Mouse (Mus musculus) frontal cortex, postnatal 10 days (tissue): ENCODE measurements around the gene Aloxe3.
A peak's percentile ranks its signal among the peaks of the same experiment; 100 is the strongest.
"Not testable (repeated sequence)": the region's sequence is repeated elsewhere in the genome, so short reads cannot be mapped to it uniquely, and the experiment has no call there.

Experiments used
- DNase-seq, 2 experiments: peaks; one replicate each; pipeline ENCODE4 v3.0.0; 2022; ENCODE audit warnings: low spot score in 2 of 2, mixed read lengths in 1 of 2

Gene Aloxe3

DNA sequence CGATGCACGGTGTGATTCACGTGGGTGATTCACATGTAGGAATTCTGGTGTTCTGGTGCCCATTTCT, at the start of gene Aloxe3:
Gene Aloxe3, plus strand, starts transcription at position 45 of the 67 bp plus-strand sequence.
- no peak for DNase-seq

GRCm38 (mm10) chr11:69076572-69076971, 49.1 kb upstream of the Aloxe3 start:
- no peak for DNase-seq

DNA sequence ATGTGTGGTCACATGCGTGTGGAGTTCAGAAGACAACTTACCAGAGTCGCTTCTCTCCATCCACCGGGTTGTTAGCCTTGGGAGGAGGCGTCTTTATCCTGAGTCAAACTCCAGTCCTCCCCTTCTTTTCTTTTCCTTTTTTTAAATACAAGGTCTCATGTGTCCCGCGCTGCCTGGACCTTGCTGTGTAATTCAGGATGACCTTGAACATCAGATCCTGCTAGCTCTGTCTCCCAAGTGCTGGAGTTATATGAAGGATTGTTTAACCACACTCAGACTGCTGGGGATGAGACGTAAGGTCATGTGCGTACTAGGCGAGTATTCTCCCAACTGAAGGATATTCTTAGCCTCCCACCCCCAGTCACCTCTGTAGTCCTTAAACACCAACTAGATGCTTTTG, 48.4 kb upstream of the Aloxe3 start:
- no peak for DNase-seq

GRCm38 (mm10) chr11:69078041-69078440, 47.7 kb upstream of the Aloxe3 start:
- DNase-seq, result no peak

GRCm38 (mm10) chr11:69078805-69079438, 46.8 kb upstream of the Aloxe3 start:
- DNase-seq, result no peak

DNA sequence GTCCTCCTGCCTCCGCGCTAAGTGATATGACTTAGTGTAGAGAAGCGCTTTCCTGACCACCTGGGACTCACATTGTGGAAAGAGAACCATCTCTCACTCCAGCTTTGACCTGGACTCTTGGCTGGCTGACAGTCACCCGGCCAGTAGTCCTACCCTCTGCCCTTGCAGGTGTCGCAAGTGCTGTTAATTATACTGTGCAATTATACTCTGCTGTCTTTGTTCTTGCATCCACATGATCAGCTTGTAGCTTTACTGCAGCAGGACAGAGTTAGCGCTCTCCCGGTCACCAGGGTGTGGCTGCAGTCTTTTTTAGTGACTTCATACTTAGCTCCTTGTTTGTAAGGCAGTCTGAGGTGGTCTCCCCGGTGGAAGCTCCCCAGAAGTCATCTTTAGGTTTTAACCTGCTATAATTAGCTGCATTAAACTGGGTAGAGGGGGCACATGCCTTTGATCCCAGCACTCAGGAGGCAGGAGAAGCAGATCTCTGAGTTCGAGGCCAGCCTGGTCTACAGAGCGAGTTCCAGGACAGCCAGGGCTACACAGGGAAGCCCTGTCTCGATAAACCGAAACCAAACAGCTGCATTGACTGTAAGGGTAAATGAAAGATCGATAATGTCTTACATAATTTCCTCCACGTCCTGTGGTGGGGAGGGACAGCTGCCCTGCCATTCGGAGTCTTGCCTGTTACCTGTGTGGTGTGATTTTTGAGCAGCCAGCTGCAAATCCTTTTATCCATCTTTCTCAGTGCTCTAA, 45.4 kb upstream of the Aloxe3 start:
- no peak for DNase-seq

DNA sequence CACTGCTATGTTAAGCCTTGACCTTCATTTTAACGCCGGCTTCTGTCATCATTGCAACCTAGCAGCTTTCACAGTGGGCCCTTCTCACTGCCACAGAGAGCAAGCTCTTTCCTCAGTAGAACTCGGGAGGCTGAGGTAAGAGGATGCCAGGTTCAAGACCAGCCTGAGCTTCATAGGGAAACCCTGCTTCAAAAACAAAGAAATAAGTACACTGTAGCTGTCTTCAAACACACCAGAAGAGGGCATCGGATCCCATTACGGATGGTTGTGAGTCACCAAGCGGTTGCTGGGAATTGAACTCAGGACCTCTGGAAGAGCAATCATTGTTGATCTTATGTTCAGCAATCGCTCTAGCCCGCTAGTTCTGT, 44.9 kb upstream of the Aloxe3 start:
- no peak for DNase-seq

DNA sequence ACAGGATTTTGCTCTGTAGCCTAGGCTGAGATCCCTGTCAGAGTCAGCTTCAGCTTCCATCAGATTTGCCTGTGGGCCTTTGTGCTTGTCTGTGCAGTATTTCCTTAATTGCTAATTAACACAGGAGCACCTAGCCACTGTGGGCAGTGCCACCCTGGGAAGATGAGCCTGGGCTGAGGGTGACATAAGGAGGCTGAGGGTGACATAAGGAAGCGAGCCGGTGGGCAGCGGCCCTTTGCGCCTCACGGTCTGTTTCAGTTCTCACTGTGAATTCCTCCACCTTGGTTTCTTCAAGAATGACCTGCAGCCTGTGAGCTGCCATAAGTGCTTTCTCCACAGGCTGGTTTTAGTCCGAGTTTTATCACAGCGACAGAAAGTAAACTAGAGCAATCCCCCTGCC, 44.1 kb upstream of the Aloxe3 start:
- no peak for DNase-seq

- no peak for DNase-seq
Observed at GRCm38 (mm10) chr11:69085608-69086007, 40.1 kb upstream of the Aloxe3 start.

DNA sequence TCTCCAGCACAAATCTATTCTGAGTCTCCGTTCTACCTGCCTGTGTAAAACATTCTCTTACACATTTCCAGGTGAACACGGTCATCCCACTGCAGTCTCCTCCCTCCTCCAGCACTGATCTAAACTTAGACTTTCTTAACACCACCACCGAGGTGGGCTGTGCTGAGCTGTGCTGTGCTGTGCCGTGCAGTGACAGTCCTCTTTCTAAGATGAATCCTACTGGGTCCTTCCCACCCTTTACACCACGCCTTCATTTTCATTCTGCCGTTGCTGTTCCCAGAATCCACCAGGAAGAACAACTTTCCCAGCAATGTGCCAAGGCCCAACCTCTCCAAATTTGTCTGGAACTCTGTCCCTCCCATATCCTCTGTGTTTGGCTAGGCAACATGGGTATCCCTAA, 39.3 kb upstream of the Aloxe3 start:
- DNase-seq, result peak in 1 of 2 experiments; percentile 58

DNA sequence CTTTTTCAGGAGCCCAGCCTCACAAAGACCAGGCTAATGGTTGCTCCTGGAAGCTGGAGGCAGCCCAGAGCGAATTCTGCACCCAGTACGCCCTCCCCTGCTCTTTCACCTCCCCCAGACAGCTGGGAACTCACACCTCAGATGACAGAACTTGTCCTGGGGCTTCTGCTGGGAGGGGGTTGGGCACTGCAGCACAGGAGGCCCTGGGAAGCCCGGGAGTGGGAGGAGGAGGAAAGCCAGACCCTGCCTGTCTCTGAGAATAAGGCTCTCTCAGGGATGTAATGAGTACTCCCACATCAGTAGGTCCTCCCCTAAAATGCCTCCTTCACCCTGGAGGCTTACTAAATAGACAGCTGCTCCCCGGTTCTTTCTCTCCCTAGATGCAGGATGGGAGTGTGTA, 38.6 kb upstream of the Aloxe3 start:
- DNase-seq, result peak in 1 of 2 experiments; percentile 65

DNA sequence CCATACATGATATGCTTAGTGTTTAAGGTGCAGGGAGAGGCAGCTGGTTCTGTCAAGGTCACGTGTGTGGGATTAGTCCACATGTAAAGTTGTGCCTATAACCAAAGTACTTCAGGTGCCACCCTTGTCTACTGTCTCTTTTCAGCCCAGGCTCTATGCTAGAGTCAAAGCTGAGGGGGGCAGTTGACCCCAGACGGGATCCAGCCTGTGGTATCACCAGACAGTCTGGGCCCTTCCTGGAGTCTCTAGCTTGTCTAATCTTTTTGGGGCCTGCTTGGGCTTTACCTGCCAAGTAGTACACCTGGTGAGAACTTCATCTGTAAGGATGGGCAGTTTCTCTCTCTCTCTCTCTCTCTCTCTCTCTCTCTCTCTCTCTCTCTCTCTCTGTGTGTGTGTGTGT, 38.1 kb upstream of the Aloxe3 start:
- DNase-seq, result no peak

DNA sequence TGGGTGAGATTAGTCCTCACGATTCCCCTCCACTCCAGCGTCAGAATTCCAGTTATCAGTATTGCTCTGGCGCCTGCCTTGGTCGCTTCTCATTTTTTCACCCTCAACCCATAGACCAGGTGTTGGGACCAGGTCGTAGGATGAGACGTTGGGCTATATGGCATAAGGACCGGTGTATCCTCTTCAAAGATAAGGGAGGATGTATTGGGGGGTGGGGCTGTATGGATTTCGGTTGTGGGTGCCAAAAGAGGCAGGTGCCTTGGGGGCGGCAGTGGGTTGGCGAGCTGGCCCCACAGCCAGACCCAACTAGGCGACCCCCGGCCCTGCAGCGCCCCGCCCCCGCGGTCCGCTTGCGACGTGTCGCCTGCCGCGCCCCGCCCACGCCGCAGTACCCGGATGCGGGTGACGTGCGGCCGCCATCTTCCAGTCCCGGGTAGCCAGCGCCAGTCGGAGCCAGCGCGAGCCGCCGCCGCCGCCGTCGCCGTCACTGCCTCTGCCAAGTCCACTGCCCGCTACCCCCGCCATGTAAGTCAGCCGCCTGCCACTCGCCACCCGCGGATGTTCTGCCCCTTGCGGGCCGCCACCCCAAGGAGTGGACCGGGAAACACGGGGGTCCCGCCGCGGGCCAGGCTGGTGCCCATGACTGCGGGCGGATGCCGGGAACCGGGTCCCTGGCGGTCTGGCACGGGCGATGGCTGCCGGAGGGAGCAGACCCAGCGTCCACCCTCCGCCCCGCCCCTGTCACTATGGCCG, 37.4 kb upstream of the Aloxe3 start, which contains the start of gene Vamp2:
Gene Vamp2, plus strand, starts transcription at position 388 of the 753 bp plus-strand sequence.
- peak; percentile 92 to 93 for DNase-seq

DNA sequence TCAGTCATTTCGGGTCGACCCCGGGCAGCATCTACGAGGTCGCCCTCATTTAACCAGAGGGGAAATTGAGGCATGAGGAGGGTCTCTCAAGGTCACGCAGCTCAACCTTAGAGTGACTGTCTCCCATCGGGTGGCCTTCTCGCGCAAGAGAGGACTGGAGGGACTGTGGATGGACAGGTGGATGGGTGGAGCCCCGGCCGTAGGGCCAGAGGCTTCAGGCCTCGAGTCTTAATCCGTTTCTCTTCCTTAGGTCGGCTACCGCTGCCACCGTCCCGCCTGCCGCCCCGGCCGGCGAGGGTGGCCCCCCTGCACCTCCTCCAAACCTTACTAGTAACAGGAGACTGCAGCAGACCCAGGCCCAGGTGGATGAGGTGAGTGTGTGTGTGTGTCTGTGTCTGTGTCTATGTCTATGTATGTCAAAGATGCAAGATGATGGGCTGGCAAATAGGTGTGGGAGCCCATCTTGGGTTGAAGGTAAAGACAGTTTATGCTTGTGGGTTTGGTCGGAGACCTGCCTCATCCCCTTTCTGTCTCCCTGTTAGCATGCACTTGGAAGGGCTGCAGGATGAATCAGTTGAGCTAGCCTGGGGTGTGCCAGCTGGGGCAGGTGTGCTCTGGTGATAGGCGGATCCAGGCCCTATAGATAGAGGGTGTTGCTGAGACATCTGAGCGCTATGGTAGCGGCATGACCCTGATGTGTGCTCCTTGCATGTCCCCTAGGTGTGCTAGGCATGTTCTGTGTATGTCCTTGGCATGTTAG, 36.7 kb upstream of the Aloxe3 start:
- DNase-seq, result peak in 1 of 2 experiments; percentile 36

- DNase-seq, result peak in 1 of 2 experiments; percentile 35
Observed at GRCm38 (mm10) chr11:69089616-69090290, 35.9 kb upstream of the Aloxe3 start.

GRCm38 (mm10) chr11:69090367-69090766, 35.3 kb upstream of the Aloxe3 start:
- DNase-seq, result no peak

DNA sequence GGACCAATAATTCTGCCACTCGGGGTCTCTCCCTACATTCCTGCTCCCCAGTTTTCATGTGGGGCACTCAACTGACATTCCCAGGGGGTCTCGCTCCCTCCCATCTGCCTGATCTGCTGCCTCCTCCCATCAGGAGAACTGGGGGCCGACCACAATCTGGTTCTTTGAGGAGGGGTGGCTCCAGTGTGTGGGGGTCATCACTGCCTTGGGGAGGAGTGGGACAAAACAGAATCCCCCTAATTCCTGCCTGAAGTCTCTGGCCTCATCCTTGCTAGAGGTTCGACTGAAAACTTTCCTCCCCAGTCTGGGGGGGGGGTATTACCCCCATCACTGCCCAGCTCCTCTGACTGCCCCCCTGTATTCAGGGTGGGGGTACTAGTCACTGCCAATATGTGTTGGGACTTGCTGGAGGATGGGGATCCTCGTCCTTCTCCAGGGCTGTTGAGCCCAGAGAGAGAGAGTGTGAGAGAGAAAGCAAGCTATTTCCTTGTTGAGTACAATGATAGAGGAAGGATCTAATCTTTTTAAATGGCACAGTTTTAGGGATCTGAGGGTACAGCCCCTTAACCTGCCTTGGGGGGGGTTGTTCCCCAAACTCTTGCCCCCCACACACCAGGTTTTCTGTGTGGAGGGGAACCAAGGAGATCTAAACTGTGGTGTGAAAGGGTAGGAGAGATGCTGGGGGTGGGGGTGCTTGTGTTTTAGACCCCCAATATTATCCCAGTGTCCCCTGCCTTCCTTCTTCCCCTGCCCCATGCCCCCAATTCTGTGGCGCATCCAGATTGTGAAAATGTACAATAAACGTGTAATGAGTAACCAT, 33.9 kb upstream of the Aloxe3 start:
- DNase-seq, result no peak

GRCm38 (mm10) chr11:69092386-69092751, 33.3 kb upstream of the Aloxe3 start:
- peak; percentile 54 to 76 for DNase-seq

DNA sequence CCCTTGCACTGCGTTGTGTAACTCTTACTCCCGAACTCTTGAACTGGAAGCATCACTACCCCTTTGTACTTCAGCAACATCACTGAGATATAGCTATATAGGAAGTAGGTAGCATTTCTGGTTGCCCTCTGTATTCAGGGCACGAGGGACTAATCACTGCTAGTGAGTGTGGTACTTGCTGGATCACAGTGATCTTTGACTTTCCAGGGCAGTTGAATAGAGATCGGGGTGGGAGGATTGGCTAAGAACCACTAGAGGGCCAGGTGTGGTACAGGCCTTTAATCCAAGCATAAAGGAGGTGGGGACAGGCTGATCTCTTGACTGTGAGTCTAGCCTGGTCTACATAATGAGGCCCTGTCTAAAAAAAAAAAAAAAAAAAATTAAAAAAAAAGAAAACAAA, 32.8 kb upstream of the Aloxe3 start:
- DNase-seq, result no peak

DNA sequence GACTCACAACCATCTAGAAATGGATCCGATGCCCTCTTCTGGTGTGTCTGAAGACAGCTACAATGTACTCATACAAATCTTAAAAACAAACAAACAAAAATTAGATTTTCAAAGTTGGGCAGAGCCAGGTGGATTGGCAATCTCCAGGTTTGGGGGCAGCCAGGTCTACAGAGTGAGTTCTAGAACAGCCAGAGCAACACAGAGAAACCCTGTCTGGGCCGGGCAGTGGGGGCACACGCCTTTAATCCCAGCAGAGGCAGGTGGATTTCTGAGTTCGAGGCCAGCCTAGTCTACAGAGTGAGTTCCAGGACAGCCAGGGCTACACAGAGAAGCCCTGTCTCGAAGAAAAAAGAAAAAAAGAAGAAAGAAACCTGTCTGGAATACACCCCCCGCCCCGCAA, 31.8 kb upstream of the Aloxe3 start:
- not testable (repeated sequence) for DNase-seq
